Mouse (Mus musculus): Measurements from ENCODE around the gene Pxmp2.

The Pxmp2 gene

DNA sequence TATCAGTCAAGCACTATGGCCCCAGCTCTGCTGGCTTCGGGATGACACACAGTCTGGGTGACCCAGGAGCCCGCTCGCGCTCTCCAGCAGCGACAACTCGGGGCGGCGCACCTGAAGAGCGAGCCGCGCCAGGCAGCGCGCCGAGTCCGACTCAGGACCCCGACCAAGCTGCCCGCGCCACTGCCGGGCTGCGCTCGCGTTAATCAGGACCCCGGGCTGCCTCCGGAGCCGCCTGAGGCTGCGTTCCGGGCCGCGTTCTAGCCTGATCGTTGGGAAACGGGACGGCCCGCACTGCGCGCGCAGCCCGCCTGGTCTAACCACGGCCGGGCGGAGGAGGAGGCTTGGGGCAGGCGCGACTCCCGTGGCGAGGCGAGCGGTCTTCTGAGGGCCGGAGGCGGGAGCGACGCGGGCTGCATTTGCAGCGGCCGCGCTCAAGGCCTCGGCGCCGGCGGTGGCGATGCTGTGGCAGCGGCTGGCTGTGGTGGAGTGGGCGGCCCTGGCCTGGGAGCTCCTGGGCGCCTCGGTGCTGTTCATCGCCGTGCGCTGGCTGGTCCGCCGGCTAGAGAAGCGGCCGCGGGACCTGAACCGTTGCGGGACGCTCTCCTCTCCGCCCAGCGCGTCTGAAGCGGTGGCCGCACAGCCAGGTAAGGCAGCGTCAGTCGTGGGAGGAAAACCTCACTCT, 55.1 kb downstream of the Pxmp2 start, which contains the start of gene Ankle2:
TSS of gene Ankle2 (plus strand) at position 225 of the 682 bp plus-strand sequence.
- peak; percentile 82 for DNase-seq (ENCODE audit: low spot score)

GRCm38 (mm10) chr5:110230401-110230779, 55.6 kb downstream of the Pxmp2 start:
- no peak for DNase-seq (ENCODE audit: low spot score)

GRCm38 (mm10) chr5:110227336-110227883, 58.6 kb downstream of the Pxmp2 start:
- DNase-seq (ENCODE audit: low spot score): no peak

DNA sequence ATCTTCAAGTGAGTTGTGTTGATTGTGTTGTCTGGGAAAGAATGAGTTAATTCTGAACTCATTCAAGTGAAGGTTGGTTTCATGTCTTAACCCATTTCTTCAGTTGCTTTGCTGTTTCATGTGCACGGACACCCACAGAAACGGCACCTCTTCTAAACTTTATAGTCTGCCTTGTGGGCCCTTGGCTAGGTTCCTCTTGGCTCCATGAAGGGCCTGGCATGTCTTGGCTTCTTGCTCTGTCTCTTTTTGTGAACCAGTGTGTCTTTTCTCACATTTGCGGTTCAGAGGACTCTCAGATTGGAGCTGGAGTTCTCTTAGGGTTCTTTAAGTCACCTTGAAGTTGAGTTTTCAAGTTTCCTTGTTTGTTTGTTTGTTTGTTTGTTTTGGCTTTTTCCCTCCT, 60.9 kb downstream of the Pxmp2 start:
- DNase-seq (ENCODE audit: low spot score): no peak

Measured in ovary, adult 18-20 months (tissue).